Mouse (Mus musculus) liver, embryonic 14.5 days (tissue): ENCODE measurements around the gene Iqgap2. TPM values are rescaled to one million over a fixed set of nuclear protein-coding genes. Genes with fewer than 3 reads are reported as not detected.

Experiments used
- ATAC-seq: fragments of 200-750 bp; cut with Nextera tagmentation; 2 replicates; pipeline ENCODE4 v1.8.0; 2017; ENCODE audit warnings: moderate number of reproducible peaks, mild to moderate bottlenecking, moderate library complexity; ENCODE audit not compliant: insufficient read depth
- DNase-seq, 3 experiments: peaks; one replicate each; pipeline ENCODE4 v3.0.0-alpha.2; 2012 to 2013; ENCODE audit warnings: low read depth in 3 of 3, low spot score in 3 of 3
- H3K27ac ChIP-seq: fragments of 300-500 bp; sonication (generic); 2 replicates; pipeline ENCODE4 v1.5.1; 2014; ENCODE audit warnings: moderate library complexity, mild to moderate bottlenecking, control low read depth, inconsistent platforms
- H3K27me3 ChIP-seq: fragments of 300-500 bp; sonication (generic); 2 replicates; pipeline ENCODE4 v1.6.1; 2014; ENCODE audit warnings: mild to moderate bottlenecking, low read length, moderate library complexity; ENCODE audit not compliant: control insufficient read depth, insufficient read depth
- H3K36me3 ChIP-seq: fragments of 300-500 bp; sonication (generic); replicated peaks from 2 replicates; pipeline ENCODE4 v1.6.1; 2014; ENCODE audit warnings: low read depth; ENCODE audit not compliant: control insufficient read depth, insufficient read depth
- H3K4me1 ChIP-seq, 2 experiments: fragments of 200-500 bp in 1 of 2; fragments of 300-500 bp in 1 of 2; sonication (generic) in 1 of 2; replicated peaks; 2 replicates each; pipeline ENCODE4 v1.6.1; 2012 to 2014; ENCODE audit warnings: antibody characterized with exemption in 1 of 2, inconsistent platforms in 1 of 2, low read length in 1 of 2; ENCODE audit not compliant: control insufficient read depth in 2 of 2, insufficient read depth in 2 of 2
- H3K4me2 ChIP-seq: fragments of 300-500 bp; sonication (generic); 2 replicates; pipeline ENCODE4 v1.6.1; 2014; ENCODE audit warnings: low read depth, mild to moderate bottlenecking, control low read depth, moderate library complexity
- H3K4me3 ChIP-seq, 2 experiments: fragments of 200-500 bp in 1 of 2; fragments of 300-500 bp in 1 of 2; sonication (generic) in 1 of 2; 2 replicates each; pipeline ENCODE4 v1.5.1; 2012 to 2014; ENCODE audit warnings: low read depth in 2 of 2, low read length in 2 of 2, mild to moderate bottlenecking in 2 of 2, control low read depth in 1 of 2, inconsistent platforms in 1 of 2, moderate library complexity in 1 of 2; ENCODE audit not compliant: insufficient read depth in 1 of 2
- H3K9ac ChIP-seq: fragments of 300-500 bp; sonication (generic); replicated peaks from 2 replicates; pipeline ENCODE4 v1.6.1; 2014; ENCODE audit warnings: mild to moderate bottlenecking, control low read depth, moderate library complexity
- H3K9me3 ChIP-seq: fragments of 300-500 bp; sonication (generic); 2 replicates; pipeline ENCODE4 v1.6.1; 2016; ENCODE audit warnings: low read length, mixed read lengths; ENCODE audit not compliant: control insufficient read depth
- CTCF ChIP-seq: IDR thresholded peaks from 2 replicates; pipeline ENCODE4 v1.5.1; 2016; ENCODE audit warnings: antibody characterized with exemption, low read depth, control low read depth
- EP300 ChIP-seq: IDR thresholded peaks from 2 replicates; pipeline ENCODE4 v1.6.1; 2016; ENCODE audit warnings: antibody characterized with exemption, low read depth
- WGBS: fragments of 180-500 bp; shearing (Covaris S2); extraction: QIAGEN DNeasy Blood & Tissue Kit; methylation state at CpG from one replicate; pipeline ENCODE4 v1.1.7; 2014; ENCODE audit not compliant: insufficient replicate concordance; 5-methylcytosine and 5-hydroxymethylcytosine counted together
- polyA plus RNA-seq, 2 experiments: library from polyadenylated mRNA; depleted of rRNA in 1 of 2; stranded (reverse) in 1 of 2; unstranded in 1 of 2; fragments of >200 nt; fragmentation: Nextera tagmentation in 1 of 2; extraction: Ambion mirVana in 1 of 2; gene quantifications; 2 replicates each; pipeline versions ENCODE4 v1.2.1 to v1.2.3; 2012 to 2014

Gene Iqgap2
- polyA plus RNA-seq, 2 experiments: 10.8 to 11.8 TPM

DNA sequence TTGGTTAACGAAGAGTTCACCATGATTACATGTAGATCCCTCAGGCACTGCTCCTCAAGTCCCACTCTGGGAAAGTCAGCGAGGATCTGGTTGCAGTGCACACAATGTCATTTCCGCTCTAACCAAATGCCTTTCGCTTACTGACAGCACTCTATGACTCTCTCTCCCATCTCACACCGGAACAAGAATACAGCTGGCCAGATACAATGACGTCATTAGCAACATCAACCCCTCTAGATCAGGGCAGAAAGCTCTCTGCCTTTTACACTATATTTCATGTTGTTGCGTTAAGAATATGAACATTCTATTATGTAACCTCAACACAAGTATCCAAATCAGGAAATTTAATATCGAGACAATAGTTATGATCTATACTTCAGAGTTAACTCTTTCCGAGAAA is 32.9 kb downstream of the Iqgap2 start:
- 70% methylated on average over 9 of the region's 9 CpGs for WGBS
- no peak for ATAC-seq
- H3K36me3 ChIP-seq: no peaks in the 10 kb centered on the region

DNA sequence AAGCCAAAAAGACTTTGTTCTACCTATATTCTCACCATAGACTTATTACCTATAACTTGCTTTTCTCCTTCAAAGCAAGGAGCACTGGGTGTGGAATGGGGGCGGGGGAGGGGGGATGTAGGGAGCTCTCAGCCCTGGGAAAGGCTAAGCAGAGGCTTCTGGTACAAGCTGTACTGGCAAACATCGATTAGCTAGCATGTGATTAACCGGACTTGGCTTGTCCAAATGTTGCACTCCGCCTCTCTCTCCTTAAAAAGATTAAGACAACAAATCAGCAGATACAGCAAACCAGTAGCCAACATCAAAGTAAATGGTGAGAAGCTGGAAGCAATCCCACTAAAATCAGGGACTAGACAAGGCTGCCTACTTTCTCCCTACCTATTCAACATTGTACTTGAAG is 36.2 kb downstream of the Iqgap2 start:
- no peaks in the 10 kb centered on the region for H3K27me3 ChIP-seq
- WGBS: 67% methylated on average over 4 of the region's 4 CpGs
- no peaks in the 10 kb centered on the region for H3K36me3 ChIP-seq
- no peaks in the 10 kb centered on the region for H3K9me3 ChIP-seq
- DNase-seq (no peak), ATAC-seq (no peak)
- no peak overlapping the region for H3K4me2 ChIP-seq
- no peak overlapping the region for H3K9ac ChIP-seq
- H3K4me3 ChIP-seq: no peak overlapping the region
- TF ChIP-seq CTCF (no peak), EP300 (no peak)
- H3K27ac ChIP-seq: no peak overlapping the region
- no peaks in the 10 kb centered on the region; a peak in 1 of 4 replicates for H3K4me1 ChIP-seq

More for the DNA sequence above, 32.9 kb downstream of the Iqgap2 start:
- Histone ChIP-seq H3K9ac (no peak overlapping the region), H3K4me3 (no peak overlapping the region), H3K4me1 (no peaks in the 10 kb centered on the region; a peak in 1 of 4 replicates), H3K27me3 (no peaks in the 10 kb centered on the region), H3K27ac (no peak overlapping the region), H3K9me3 (no peaks in the 10 kb centered on the region), H3K4me2 (no peak overlapping the region)
- DNase-seq: no peak
- TF ChIP-seq EP300 (no peak), CTCF (no peak)

DNA sequence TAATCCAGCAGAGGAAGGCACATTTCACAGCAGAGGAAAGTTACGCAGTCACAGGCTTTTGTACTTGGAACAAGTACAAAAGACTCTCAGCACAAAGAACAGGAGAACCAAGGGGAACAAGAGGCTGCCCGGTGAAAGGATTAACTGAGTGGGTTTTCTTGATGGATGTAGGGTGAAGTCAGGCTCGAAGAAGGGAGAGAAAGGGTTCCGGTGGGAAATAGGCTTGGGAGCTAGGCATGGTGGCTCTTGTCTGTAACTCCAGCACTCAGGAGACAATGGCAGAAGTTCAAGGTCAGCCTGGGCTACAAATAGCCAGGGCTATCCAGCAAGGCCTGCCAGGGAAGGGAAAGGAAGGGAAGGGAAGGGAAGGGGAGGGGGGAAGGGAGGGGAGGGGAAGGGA is 40.1 kb downstream of the Iqgap2 start:
- no peak overlapping the region for H3K27ac ChIP-seq
- H3K36me3 ChIP-seq: no peaks in the 10 kb centered on the region
- DNase-seq (no peak), ATAC-seq (no peak)
- H3K4me2 ChIP-seq: no peak overlapping the region
- H3K4me1 ChIP-seq: peaks cover 0 to 3% of the 10 kb centered on the region in 2 experiments; a peak in 2 of 4 replicates
- H3K4me3 ChIP-seq: no peak overlapping the region
- H3K9ac ChIP-seq: no peak overlapping the region
- WGBS: 71% methylated on average over 4 of the region's 4 CpGs
- no peaks in the 10 kb centered on the region for H3K27me3 ChIP-seq
- TF ChIP-seq CTCF (no peak), EP300 (no peak)
- H3K9me3 ChIP-seq: no peaks in the 10 kb centered on the region

DNA sequence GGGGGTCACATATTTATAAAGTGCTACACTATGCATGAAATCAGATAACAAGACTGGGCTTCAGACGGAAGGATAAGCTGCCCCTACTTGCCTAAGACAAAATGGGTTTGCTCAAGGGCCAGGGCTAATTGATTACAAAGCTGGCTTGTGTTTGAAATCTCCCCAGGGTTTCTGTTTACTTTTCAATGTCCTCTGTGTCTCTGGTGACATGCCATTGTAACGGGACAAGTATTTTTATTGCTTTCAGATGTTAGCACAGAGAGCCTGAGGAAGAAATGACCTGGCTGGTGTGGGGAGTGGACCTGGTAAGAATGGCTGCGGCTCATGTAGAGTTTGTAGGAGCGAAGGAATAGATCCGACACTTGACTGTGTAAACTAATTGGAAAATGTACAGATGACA is 41.3 kb downstream of the Iqgap2 start:
- no peak overlapping the region for H3K9ac ChIP-seq
- peaks cover 0 to 3% of the 10 kb centered on the region in 2 experiments; a peak in 2 of 4 replicates for H3K4me1 ChIP-seq
- H3K4me2 ChIP-seq: no peak overlapping the region
- H3K36me3 ChIP-seq: no peaks in the 10 kb centered on the region
- no peak overlapping the region for H3K4me3 ChIP-seq
- ATAC-seq (no peak), DNase-seq (no peak)
- 57% methylated on average over 5 of the region's 5 CpGs for WGBS
- H3K27ac ChIP-seq: no peak overlapping the region
- TF ChIP-seq CTCF: no peak
- TF ChIP-seq EP300: no peak
- H3K9me3 ChIP-seq: no peaks in the 10 kb centered on the region
- no peaks in the 10 kb centered on the region for H3K27me3 ChIP-seq

DNA sequence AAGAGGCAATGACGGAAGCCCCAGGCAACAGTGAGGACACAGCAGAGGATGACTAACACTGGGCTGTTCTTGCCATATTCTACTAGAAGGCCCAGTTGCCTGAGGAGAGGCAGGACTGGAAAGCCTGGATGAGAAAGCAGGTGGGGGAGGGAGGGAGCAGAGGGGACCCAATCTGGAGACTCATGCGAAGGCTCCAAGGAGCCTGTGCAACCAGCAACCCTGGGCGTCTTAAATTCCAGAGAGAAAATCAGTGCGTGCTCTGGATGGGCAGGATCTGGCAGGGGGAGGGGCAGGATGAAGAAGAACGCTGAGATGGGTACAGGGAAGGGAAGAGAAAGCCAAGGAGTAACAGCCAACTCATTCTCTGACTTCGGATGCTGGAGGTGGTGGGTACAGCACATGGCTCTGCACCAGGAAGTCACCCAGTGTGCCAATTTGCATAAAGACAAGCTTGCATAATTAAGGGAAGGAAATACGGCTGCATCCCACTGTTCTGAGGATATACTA is 42.2 kb downstream of the Iqgap2 start:
- H3K27me3 ChIP-seq: no peaks in the 10 kb centered on the region
- H3K4me3 ChIP-seq: no peak overlapping the region
- ATAC-seq (no peak), DNase-seq (no peak)
- no peak overlapping the region for H3K27ac ChIP-seq
- no peaks in the 10 kb centered on the region for H3K36me3 ChIP-seq
- no peak overlapping the region for H3K9ac ChIP-seq
- peaks cover 0 to 4% of the 10 kb centered on the region in 2 experiments; a peak in 2 of 4 replicates for H3K4me1 ChIP-seq
- H3K9me3 ChIP-seq: no peaks in the 10 kb centered on the region
- H3K4me2 ChIP-seq: no peak overlapping the region
- 58% methylated on average over 7 of the region's 7 CpGs for WGBS
- TF ChIP-seq EP300 (no peak), CTCF (no peak)
